Comparison of ENCODE assay signal across 19 mouse cellular contexts in the genomic region with DNA sequence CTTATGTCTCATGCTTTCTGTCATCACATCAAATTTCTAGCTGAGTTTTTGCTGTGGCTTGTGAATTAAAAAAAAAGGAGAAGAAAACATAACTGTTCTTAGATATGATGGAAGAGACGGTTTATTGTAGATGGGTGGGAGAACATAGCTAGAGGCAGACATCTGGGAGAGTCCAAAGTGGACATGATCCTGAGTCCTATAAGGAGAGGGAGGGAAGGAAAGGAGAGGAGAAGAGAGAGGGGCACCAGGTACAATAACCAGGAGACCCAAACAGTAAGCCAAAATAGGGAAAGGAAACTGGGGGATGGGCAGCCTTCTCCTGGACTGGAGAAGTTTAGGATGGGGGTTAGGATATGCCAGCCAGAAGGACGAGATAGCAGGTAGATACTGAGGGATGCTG.
DNase-seq lines count a peak whose midpoint lies in the region; ATAC-seq and TF ChIP-seq lines count a peak whose summit lies in the region.
"Had no signal": no experiment of that assay in that cellular context is flagged by ENCODE, and none has a peak within 500 bp of the region (broad histone marks: within the 10 kb centered on the region; RNA-seq: fewer than 3 reads in every experiment).

No protein-coding gene starts in this region.

- 82% methylated on average over 2 of the region's 2 CpGs for WGBS in midbrain, embryonic 11.5 days
- 84% methylated on average over 2 of the region's 2 CpGs for WGBS in midbrain, postnatal 0 days

- H3K9me3 ChIP-seq in midbrain, embryonic 11.5 days (ENCODE audit: control insufficient read depth, low read length), result no peaks in the 10 kb centered on the region
- H3K9me3 ChIP-seq in midbrain, postnatal 0 days (ENCODE audit: low read length), result no peaks in the 10 kb centered on the region
- H3K9me3 ChIP-seq: G1E had no signal

- H3K9ac ChIP-seq in midbrain, embryonic 11.5 days (ENCODE audit: low read length), result no peak overlapping the region
- no peak overlapping the region for H3K9ac ChIP-seq in midbrain, postnatal 0 days (replicated peaks; ENCODE audit: low read length, poor library complexity, severe bottlenecking)

- H3K4me1 ChIP-seq in midbrain, embryonic 11.5 days (ENCODE audit: control insufficient read depth, insufficient read depth, low read length), result no peaks in the 10 kb centered on the region
- no peaks in the 10 kb centered on the region; the same call in 1 of the 2 replicates for H3K4me1 ChIP-seq in midbrain, postnatal 0 days (ENCODE audit: insufficient read depth, low read length)

- no peak overlapping the region for H3K4me2 ChIP-seq in midbrain, embryonic 11.5 days
- no peak overlapping the region for H3K4me2 ChIP-seq in midbrain, postnatal 0 days (ENCODE audit: low read depth, low read length, poor library complexity, severe bottlenecking)

- intact Hi-C loops in heart, postnatal 10 days (cut with DNase I), result no loop called here

- no peak for ATAC-seq in midbrain, embryonic 11.5 days (ENCODE audit: low FRiP score)
- ATAC-seq in midbrain, postnatal 0 days (ENCODE audit: low FRiP score), result no peak
- ATAC-seq: activated CD4-positive, CD25-positive, alpha-beta regulatory T cell, adult 4 months; CD4-positive, CD25-positive, alpha-beta regulatory T cell, adult 4 months; Patski had no signal

- no peak overlapping the region for H3K27ac ChIP-seq in midbrain, embryonic 11.5 days (ENCODE audit: low read depth, low read length)
- H3K27ac ChIP-seq in midbrain, postnatal 0 days (ENCODE audit: low read depth, low read length), result no peak overlapping the region

- H3K36me3 ChIP-seq in midbrain, embryonic 11.5 days (ENCODE audit: control insufficient read depth, insufficient read depth, low read length), result no peaks in the 10 kb centered on the region
- no peaks in the 10 kb centered on the region for H3K36me3 ChIP-seq in midbrain, postnatal 0 days (ENCODE audit: insufficient read depth, low read length)
- H3K36me3 ChIP-seq: G1E had no signal

- H3K27me3 ChIP-seq in midbrain, embryonic 11.5 days (ENCODE audit: control insufficient read depth, insufficient read depth, low read length), result no peaks in the 10 kb centered on the region
- no peaks in the 10 kb centered on the region for H3K27me3 ChIP-seq in midbrain, postnatal 0 days (ENCODE audit: insufficient read depth, low read length)
- H3K27me3 ChIP-seq: CH12.LX, Patski had no signal

- H3K4me3 ChIP-seq in midbrain, embryonic 11.5 days (ENCODE audit: low read depth, low read length), result no peak overlapping the region
- H3K4me3 ChIP-seq in midbrain, postnatal 0 days (ENCODE audit: low read depth, low read length), result no peak overlapping the region

- peak; percentile 60 for DNase-seq in heart, adult 11 months
- no peak for DNase-seq in heart, postnatal 10 days
- DNase-seq in midbrain, embryonic 11.5 days (ENCODE audit: low spot score, missing footprints), result peak; percentile 53
- DNase-seq in midbrain, postnatal 0 days (ENCODE audit: low spot score), result no peak
- DNase-seq: adrenal gland, adult 2 months; adrenal gland, adult 8-10 months; adrenal gland, postnatal 10 days; adrenal gland, postnatal 14 days; adrenal gland, postnatal 25 days; adrenal gland, postnatal 36 days; B cell, adult 2 months; cerebellum, adult 11 months; cerebellum, adult 11-12 months; cerebellum, adult 18-20 months had no signal

- no peak for TF ChIP-seq CTCF in midbrain, postnatal 0 days (IDR thresholded peaks at IDR 0.05)

Comparison
In these comparisons a context has a peak if more than half of its experiments do, and no peak if none do; other contexts are left out.
1. DNase-seq: peak in heart, adult 11 months (single experiment) and midbrain, embryonic 11.5 days (single experiment); none in heart, postnatal 10 days (0 of 2) and midbrain, postnatal 0 days (single experiment).